Mouse (Mus musculus): ENCODE data around the gene Slc2a3. TPM values are rescaled to one million over a fixed set of nuclear protein-coding genes. Genes with fewer than 3 reads are reported as not detected.

Gene Slc2a3
- polyA plus RNA-seq, 1 experiment from 2014 or later = 23.9 TPM

GRCm38 (mm10) chr6:122795254-122795935 is 6.0 kb downstream of the Slc2a3 start:
- no peak overlapping the region for H3K4me2 ChIP-seq (ENCODE audit: low read depth, low read length)
- peak; percentile 80 for DNase-seq (ENCODE audit: low spot score)
- H3K9me3 ChIP-seq (ENCODE audit: control insufficient read depth, low read length) = no peaks in the 10 kb centered on the region
- H3K4me3 ChIP-seq (ENCODE audit: low read depth, low read length) = no peak overlapping the region
- no peaks in the 10 kb centered on the region for H3K27me3 ChIP-seq (replicated peaks; ENCODE audit: control insufficient read depth, insufficient read depth, low read length)
- no peaks in the 10 kb centered on the region for H3K36me3 ChIP-seq (ENCODE audit: control insufficient read depth, insufficient read depth, low read length)
- WGBS = 64% methylated on average over 8 of the region's 8 CpGs
- no peaks in the 10 kb centered on the region for H3K4me1 ChIP-seq (ENCODE audit: control insufficient read depth, insufficient read depth, low read length)
- no peak overlapping the region; the same call in 1 of the 2 replicates for H3K27ac ChIP-seq (replicated peaks; ENCODE audit: low read depth, low read length)
- ATAC-seq (ENCODE audit: low read depth) = peak; percentile 57; the same call in 1 of the 2 replicates
- H3K9ac ChIP-seq (ENCODE audit: low read depth, low read length) = no peak overlapping the region

DNA sequence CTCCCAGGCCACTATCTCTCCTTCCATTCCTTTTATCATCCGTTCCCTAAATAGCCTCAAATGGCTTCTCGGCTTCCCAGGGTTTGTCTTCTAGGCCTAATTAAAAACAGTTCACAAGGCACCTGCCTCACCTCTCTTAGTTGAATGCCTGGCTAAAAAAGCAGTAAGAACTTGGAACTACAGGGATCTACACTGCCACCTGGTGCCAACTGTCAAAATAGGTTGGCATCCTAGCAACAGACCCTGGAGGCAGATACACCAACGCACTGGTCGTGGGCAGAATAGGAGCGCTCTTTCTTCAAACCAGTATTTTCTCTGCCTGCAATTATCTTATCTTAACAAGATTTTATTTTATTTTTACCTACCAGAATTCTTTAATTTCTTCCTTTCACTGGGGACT is 15.2 kb downstream of the Slc2a3 start:
- Histone ChIP-seq H3K4me1 (ENCODE audit: control insufficient read depth, insufficient read depth, low read length) (no peaks in the 10 kb centered on the region), H3K4me3 (ENCODE audit: low read depth, low read length) (no peak overlapping the region), H3K27ac (replicated peaks; ENCODE audit: low read depth, low read length) (no peak overlapping the region), H3K36me3 (ENCODE audit: control insufficient read depth, insufficient read depth, low read length) (no peaks in the 10 kb centered on the region), H3K4me2 (ENCODE audit: low read depth, low read length) (no peak overlapping the region), H3K9me3 (ENCODE audit: control insufficient read depth, low read length) (no peaks in the 10 kb centered on the region), H3K27me3 (replicated peaks; ENCODE audit: control insufficient read depth, insufficient read depth, low read length) (no peaks in the 10 kb centered on the region), H3K9ac (ENCODE audit: low read depth, low read length) (no peak overlapping the region)
- ATAC-seq (ENCODE audit: low read depth) (no peak), DNase-seq (ENCODE audit: low spot score) (peak; percentile 70)
- WGBS = 19% methylated on average over 5 of the region's 5 CpGs

- 91% methylated on average over 3 of the region's 3 CpGs for WGBS
- DNase-seq (ENCODE audit: low spot score) = no peak
- no peak overlapping the region for H3K4me3 ChIP-seq (ENCODE audit: low read depth, low read length)
Measured at GRCm38 (mm10) chr6:122784866-122785265, 16.6 kb downstream of the Slc2a3 start.

DNA sequence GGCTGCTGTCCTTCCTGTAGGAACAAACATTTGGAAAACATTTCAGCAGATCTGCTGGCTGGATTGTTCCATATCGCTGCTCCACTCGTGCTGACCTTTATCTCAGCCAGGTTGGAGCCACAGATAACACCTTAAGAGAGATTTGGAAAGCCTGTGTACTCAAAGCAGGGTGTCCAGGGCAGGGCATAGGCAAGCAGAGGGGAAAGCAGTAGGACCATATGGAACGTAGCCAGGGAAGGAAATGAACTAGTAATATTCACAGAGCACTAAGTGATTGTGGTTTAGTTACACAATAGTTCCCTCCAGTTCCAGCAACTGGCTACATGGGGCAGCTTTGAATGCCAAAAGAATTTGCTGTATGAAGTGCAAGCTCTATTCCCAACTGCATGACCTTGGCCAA is 19.3 kb downstream of the Slc2a3 start:
- Histone ChIP-seq H3K9me3 (ENCODE audit: control insufficient read depth, low read length) (no peaks in the 10 kb centered on the region), H3K4me2 (ENCODE audit: low read depth, low read length) (no peak overlapping the region), H3K9ac (ENCODE audit: low read depth, low read length) (no peak overlapping the region), H3K4me1 (ENCODE audit: control insufficient read depth, insufficient read depth, low read length) (no peaks in the 10 kb centered on the region), H3K27ac (replicated peaks; ENCODE audit: low read depth, low read length) (no peak overlapping the region), H3K27me3 (replicated peaks; ENCODE audit: control insufficient read depth, insufficient read depth, low read length) (no peaks in the 10 kb centered on the region), H3K36me3 (ENCODE audit: control insufficient read depth, insufficient read depth, low read length) (no peaks in the 10 kb centered on the region), H3K4me3 (ENCODE audit: low read depth, low read length) (no peak overlapping the region)
- ATAC-seq (ENCODE audit: low read depth) (no peak), DNase-seq (ENCODE audit: low spot score) (no peak)
- 52% methylated on average over 3 of the region's 3 CpGs for WGBS

More at GRCm38 (mm10) chr6:122784866-122785265, 16.6 kb downstream of the Slc2a3 start:
- Histone ChIP-seq H3K4me2 (ENCODE audit: low read depth, low read length) (no peak overlapping the region), H3K36me3 (ENCODE audit: control insufficient read depth, insufficient read depth, low read length) (no peaks in the 10 kb centered on the region), H3K27me3 (replicated peaks; ENCODE audit: control insufficient read depth, insufficient read depth, low read length) (no peaks in the 10 kb centered on the region), H3K4me1 (ENCODE audit: control insufficient read depth, insufficient read depth, low read length) (no peaks in the 10 kb centered on the region), H3K9ac (ENCODE audit: low read depth, low read length) (no peak overlapping the region), H3K27ac (replicated peaks; ENCODE audit: low read depth, low read length) (no peak overlapping the region), H3K9me3 (ENCODE audit: control insufficient read depth, low read length) (no peaks in the 10 kb centered on the region)
- no peak for ATAC-seq (ENCODE audit: low read depth)

GRCm38 (mm10) chr6:122781167-122781566 is 20.3 kb downstream of the Slc2a3 start:
- ATAC-seq (ENCODE audit: low read depth) = no peak
- WGBS = 73% methylated on average over 4 of the region's 4 CpGs
- Histone ChIP-seq H3K9me3 (ENCODE audit: control insufficient read depth, low read length) (no peaks in the 10 kb centered on the region), H3K9ac (ENCODE audit: low read depth, low read length) (no peak overlapping the region), H3K4me2 (ENCODE audit: low read depth, low read length) (no peak overlapping the region), H3K36me3 (ENCODE audit: control insufficient read depth, insufficient read depth, low read length) (no peaks in the 10 kb centered on the region), H3K27me3 (replicated peaks; ENCODE audit: control insufficient read depth, insufficient read depth, low read length) (no peaks in the 10 kb centered on the region), H3K4me1 (ENCODE audit: control insufficient read depth, insufficient read depth, low read length) (no peaks in the 10 kb centered on the region), H3K4me3 (ENCODE audit: low read depth, low read length) (no peak overlapping the region), H3K27ac (replicated peaks; ENCODE audit: low read depth, low read length) (no peak overlapping the region)
- no peak for DNase-seq (ENCODE audit: low spot score)

GRCm38 (mm10) chr6:122779916-122780315 is 21.5 kb downstream of the Slc2a3 start:
- H3K27me3 ChIP-seq (replicated peaks; ENCODE audit: control insufficient read depth, insufficient read depth, low read length) = no peaks in the 10 kb centered on the region
- WGBS = 44% methylated on average over 1 of the region's 1 CpGs
- H3K4me1 ChIP-seq (ENCODE audit: control insufficient read depth, insufficient read depth, low read length) = no peaks in the 10 kb centered on the region
- H3K4me2 ChIP-seq (ENCODE audit: low read depth, low read length) = no peak overlapping the region
- ATAC-seq (ENCODE audit: low read depth) (no peak), DNase-seq (ENCODE audit: low spot score) (no peak)
- no peak overlapping the region for H3K4me3 ChIP-seq (ENCODE audit: low read depth, low read length)
- no peak overlapping the region for H3K27ac ChIP-seq (replicated peaks; ENCODE audit: low read depth, low read length)
- H3K9ac ChIP-seq (ENCODE audit: low read depth, low read length) = no peak overlapping the region
- no peaks in the 10 kb centered on the region for H3K36me3 ChIP-seq (ENCODE audit: control insufficient read depth, insufficient read depth, low read length)
- no peaks in the 10 kb centered on the region for H3K9me3 ChIP-seq (ENCODE audit: control insufficient read depth, low read length)

DNA sequence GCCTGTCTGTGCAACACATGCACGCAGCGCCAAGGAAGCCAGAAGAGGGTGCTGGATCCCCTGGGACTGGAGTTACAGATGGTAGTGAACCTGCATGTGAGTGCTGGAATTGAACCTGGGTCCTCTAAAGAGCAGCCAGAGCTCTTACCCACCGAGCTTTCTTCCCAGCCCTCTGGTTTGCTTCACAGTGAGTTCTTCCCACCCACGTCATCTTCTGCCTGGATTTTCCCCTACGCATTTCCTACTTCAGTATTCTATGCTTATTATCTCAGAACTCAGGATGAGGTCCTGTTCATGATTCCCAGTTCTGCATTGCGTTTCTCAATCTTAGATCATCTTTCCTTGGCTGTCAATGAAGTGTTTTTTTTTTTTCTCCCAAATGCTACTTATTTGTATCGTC is 25.4 kb downstream of the Slc2a3 start:
- WGBS = 77% methylated on average over 7 of the region's 7 CpGs
- DNase-seq (ENCODE audit: low spot score) (no peak), ATAC-seq (ENCODE audit: low read depth) (no peak)
- no peaks in the 10 kb centered on the region for H3K4me1 ChIP-seq (ENCODE audit: control insufficient read depth, insufficient read depth, low read length)
- no peaks in the 10 kb centered on the region for H3K36me3 ChIP-seq (ENCODE audit: control insufficient read depth, insufficient read depth, low read length)
- no peak overlapping the region for H3K27ac ChIP-seq (replicated peaks; ENCODE audit: low read depth, low read length)
- no peak overlapping the region for H3K4me2 ChIP-seq (ENCODE audit: low read depth, low read length)
- H3K9ac ChIP-seq (ENCODE audit: low read depth, low read length) = no peak overlapping the region
- no peaks in the 10 kb centered on the region for H3K27me3 ChIP-seq (replicated peaks; ENCODE audit: control insufficient read depth, insufficient read depth, low read length)
- no peak overlapping the region for H3K4me3 ChIP-seq (ENCODE audit: low read depth, low read length)
- no peaks in the 10 kb centered on the region for H3K9me3 ChIP-seq (ENCODE audit: control insufficient read depth, low read length)

DNA sequence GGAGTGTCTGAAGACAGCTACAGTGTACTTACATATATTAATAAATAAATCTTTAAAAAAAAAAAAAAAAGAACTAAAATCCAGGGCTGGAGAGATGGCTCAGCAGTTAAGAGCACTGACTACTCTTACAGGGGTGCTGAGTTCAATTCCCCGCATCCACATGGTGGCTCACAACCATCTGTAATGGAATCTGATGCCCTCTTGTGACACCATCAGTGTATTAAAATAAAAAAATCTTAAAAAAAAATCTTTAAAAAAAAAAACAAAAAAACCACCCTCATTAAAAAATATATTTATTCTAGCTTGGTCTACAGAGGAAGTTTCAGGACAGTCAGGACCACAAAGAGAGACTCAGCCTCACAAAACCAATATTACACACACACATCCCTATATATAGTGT is 27.1 kb downstream of the Slc2a3 start:
- no peak overlapping the region for H3K4me2 ChIP-seq (ENCODE audit: low read depth, low read length)
- H3K9ac ChIP-seq (ENCODE audit: low read depth, low read length) = no peak overlapping the region
- no peaks in the 10 kb centered on the region for H3K36me3 ChIP-seq (ENCODE audit: control insufficient read depth, insufficient read depth, low read length)
- H3K4me3 ChIP-seq (ENCODE audit: low read depth, low read length) = no peak overlapping the region
- no peak overlapping the region for H3K27ac ChIP-seq (replicated peaks; ENCODE audit: low read depth, low read length)
- no peaks in the 10 kb centered on the region for H3K4me1 ChIP-seq (ENCODE audit: control insufficient read depth, insufficient read depth, low read length)
- 90% methylated on average over 1 of the region's 1 CpGs for WGBS
- H3K9me3 ChIP-seq (ENCODE audit: control insufficient read depth, low read length) = no peaks in the 10 kb centered on the region
- H3K27me3 ChIP-seq (replicated peaks; ENCODE audit: control insufficient read depth, insufficient read depth, low read length) = no peaks in the 10 kb centered on the region
- no peak for ATAC-seq (ENCODE audit: low read depth)
- no peak for DNase-seq (ENCODE audit: low spot score)

DNA sequence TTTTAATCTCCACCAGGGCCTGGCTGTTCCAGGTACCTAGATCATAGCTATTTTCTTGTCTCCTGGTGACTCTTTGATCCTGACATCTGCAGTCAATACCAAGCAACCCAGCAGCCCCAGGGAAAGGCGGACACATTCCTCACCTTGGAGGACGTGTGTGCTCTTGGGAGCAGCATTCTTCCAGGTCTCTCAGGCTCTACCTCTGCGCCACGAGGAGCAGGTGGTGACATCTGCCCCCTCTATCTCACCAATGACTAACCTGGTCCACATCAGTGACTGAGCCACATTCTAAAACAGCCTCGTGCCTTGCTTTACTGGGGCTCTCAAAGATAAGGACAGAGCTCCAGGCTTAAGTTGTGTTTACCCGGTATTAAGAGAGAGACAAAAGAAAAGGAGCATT is 28.7 kb downstream of the Slc2a3 start:
- Histone ChIP-seq H3K4me1 (ENCODE audit: control insufficient read depth, insufficient read depth, low read length) (no peaks in the 10 kb centered on the region), H3K9me3 (ENCODE audit: control insufficient read depth, low read length) (no peaks in the 10 kb centered on the region), H3K36me3 (ENCODE audit: control insufficient read depth, insufficient read depth, low read length) (no peaks in the 10 kb centered on the region), H3K4me3 (ENCODE audit: low read depth, low read length) (no peak overlapping the region), H3K9ac (ENCODE audit: low read depth, low read length) (no peak overlapping the region), H3K27me3 (replicated peaks; ENCODE audit: control insufficient read depth, insufficient read depth, low read length) (no peaks in the 10 kb centered on the region), H3K4me2 (ENCODE audit: low read depth, low read length) (no peak overlapping the region), H3K27ac (replicated peaks; ENCODE audit: low read depth, low read length) (no peak overlapping the region)
- DNase-seq (ENCODE audit: low spot score) = no peak
- 47% methylated on average over 6 of the region's 6 CpGs for WGBS
- ATAC-seq (ENCODE audit: low read depth) = no peak
